14 mouse cellular contexts compared by ENCODE assay signal in genomic region chr16:7132434-7132833, GRCm38 (mm10).
"Had no signal": no experiment of that assay in that cellular context is flagged by ENCODE, and none has a peak within 500 bp of the region (broad histone marks: within the 10 kb centered on the region; RNA-seq: fewer than 3 reads in every experiment).

No protein-coding gene starts in this region.

- ATAC-seq: midbrain, embryonic 16.5 days had no signal

- DNase-seq: lung, adult 18-20 months; lung, embryonic 14.5 days; lung, postnatal 10 days; lung, postnatal 4 days; midbrain, embryonic 14.5 days; retina, postnatal 1 day; right cerebral cortex, adult 18-20 months; right cerebral cortex, postnatal 25 days; right cerebral cortex, postnatal 4 days; spleen, adult 18-20 months; thymus, adult 2 months; thymus, postnatal 25 days; thymus, postnatal 4 days had no signal
